Mouse (Mus musculus): ENCODE data around the gene B9d1. TPM values are rescaled to one million over a fixed set of nuclear protein-coding genes. Genes with fewer than 3 reads are reported as not detected.

B9d1 gene
- polyA plus RNA-seq, 1 experiment from 2014 or later: 21.5 TPM

GRCm38 (mm10) chr11:61562421-61562820 lies 57.5 kb downstream of the B9d1 start:
- H3K27ac ChIP-seq: no peak overlapping the region
- no peak overlapping the region for H3K4me3 ChIP-seq
- H3K36me3 ChIP-seq: no peaks in the 10 kb centered on the region
- 74% methylated on average over 5 of the region's 5 CpGs for WGBS
- no peaks in the 10 kb centered on the region for H3K27me3 ChIP-seq (ENCODE audit: insufficient read depth, poor library complexity, severe bottlenecking)
- no peaks in the 10 kb centered on the region for H3K9me3 ChIP-seq
- peaks cover 48% of the 10 kb centered on the region for H3K4me1 ChIP-seq
- DNase-seq (ENCODE audit: low spot score): no peak

Other genes starting within 250 kb of the B9d1 start
- gene Aldh3a2, start 237.7 kb upstream of the B9d1 start, polyA plus RNA-seq (2016; fragmentation: Nextera tagmentation; extraction: Ambion mirVana): 26.3 and 29.1 TPM in 2 replicates
- gene Slc47a2, start 162.3 kb upstream of the B9d1 start, polyA plus RNA-seq (2016; fragmentation: Nextera tagmentation; extraction: Ambion mirVana): 0.20 TPM in 1 of 2 replicates, not detected in the other
- gene Slc47a1, start 126.8 kb upstream of the B9d1 start, polyA plus RNA-seq (2016; fragmentation: Nextera tagmentation; extraction: Ambion mirVana): 11.3 and 27.9 TPM in 2 replicates
- 0.10 and 0.77 TPM in 2 replicates for gene Rnf112, start 51.0 kb upstream of the B9d1 start, polyA plus RNA-seq (2016; fragmentation: Nextera tagmentation; extraction: Ambion mirVana)
- gene Mfap4, start 19.7 kb upstream of the B9d1 start, polyA plus RNA-seq (2016; fragmentation: Nextera tagmentation; extraction: Ambion mirVana): 22.7 and 67.8 TPM in 2 replicates
- 42.7 and 49.1 TPM in 2 replicates for gene Mapk7, start 10.7 kb upstream of the B9d1 start, polyA plus RNA-seq (2016; fragmentation: Nextera tagmentation; extraction: Ambion mirVana)
- 22.8 and 22.9 TPM in 2 replicates for gene Epn2, start 74.5 kb downstream of the B9d1 start, polyA plus RNA-seq (2016; fragmentation: Nextera tagmentation; extraction: Ambion mirVana)
- 10.2 and 11.8 TPM in 2 replicates for gene Grap, start 148.1 kb downstream of the B9d1 start, polyA plus RNA-seq (2016; fragmentation: Nextera tagmentation; extraction: Ambion mirVana)
- 3.2 and 3.3 TPM in 2 replicates for gene Fam83g, start 178.9 kb downstream of the B9d1 start, polyA plus RNA-seq (2016; fragmentation: Nextera tagmentation; extraction: Ambion mirVana)
- gene Slc5a10, start 215.7 kb downstream of the B9d1 start, polyA plus RNA-seq (2016; fragmentation: Nextera tagmentation; extraction: Ambion mirVana): 0.07 TPM in 1 of 2 replicates, not detected in the other

Measured in heart, embryonic 10.5 days (tissue).